Mouse (Mus musculus) T-helper 2 cell (primary cell): ENCODE results near the gene Krtap17-1.

Experiments used
- in situ Hi-C: fragments of 300-600 bp; cut with MboI, MseI; formaldehyde crosslinking; loops from one replicate; pipeline ENCODE4 v1.15.1; 2025; ENCODE audit warnings: high pct_unique_total_duplicates

Gene Krtap17-1

GRCm38 (mm10) chr11:99965961-99966360 lies 27.8 kb downstream of the Krtap17-1 start:
- in situ Hi-C loops, result no loop called here

GRCm38 (mm10) chr11:99964213-99964612 lies 29.6 kb downstream of the Krtap17-1 start:
- in situ Hi-C loops, result no loop called here

- in situ Hi-C loops, result no loop called here
Observed at GRCm38 (mm10) chr11:99948175-99948574, 45.6 kb downstream of the Krtap17-1 start, which contains the start of gene Krtap9-5. Gene Krtap9-5, plus strand, starts transcription at chr11:99948475.
